In genomic region chr9:87843898-87844297, GRCm38 (mm10) we compare ENCODE assay signal across 9 mouse cellular contexts.
DNase-seq lines count a peak whose midpoint lies in the region; ATAC-seq and TF ChIP-seq lines count a peak whose summit lies in the region.
"Had no signal": no experiment of that assay in that cellular context is flagged by ENCODE, and none has a peak within 500 bp of the region (broad histone marks: within the 10 kb centered on the region; RNA-seq: fewer than 3 reads in every experiment).

No protein-coding gene starts in this region.

- H3K4me1 ChIP-seq in hindbrain, postnatal 0 days (ENCODE audit: insufficient read depth, low read length), result no peaks in the 10 kb centered on the region
- no peaks in the 10 kb centered on the region for H3K4me1 ChIP-seq in hindbrain, embryonic 12.5 days
- H3K4me1 ChIP-seq in embryonic facial prominence, embryonic 11.5 days (ENCODE audit: control insufficient read depth, insufficient read depth, low read length), result no peaks in the 10 kb centered on the region
- no peaks in the 10 kb centered on the region for H3K4me1 ChIP-seq in heart, postnatal 0 days (ENCODE audit: control insufficient read depth, insufficient read depth)
- H3K4me1 ChIP-seq: stomach, embryonic 15.5 days had no signal

- no peaks in the 10 kb centered on the region for H3K9me3 ChIP-seq in hindbrain, postnatal 0 days (ENCODE audit: low read length)
- H3K9me3 ChIP-seq in hindbrain, embryonic 12.5 days (replicated peaks), result no peaks in the 10 kb centered on the region
- no peaks in the 10 kb centered on the region for H3K9me3 ChIP-seq in embryonic facial prominence, embryonic 11.5 days (replicated peaks; ENCODE audit: control insufficient read depth, low read length)
- H3K9me3 ChIP-seq in heart, postnatal 0 days (replicated peaks; ENCODE audit: control insufficient read depth, low read length), result no peaks in the 10 kb centered on the region
- H3K9me3 ChIP-seq: stomach, embryonic 15.5 days had no signal

- 39% methylated on average over 6 of the region's 6 CpGs for WGBS in hindbrain, postnatal 0 days
- 70% methylated on average over 6 of the region's 6 CpGs for WGBS in hindbrain, embryonic 12.5 days
- 47% methylated on average over 6 of the region's 6 CpGs for WGBS in embryonic facial prominence, embryonic 11.5 days
- WGBS in heart, postnatal 0 days, result 19% methylated on average over 6 of the region's 6 CpGs

- no peak overlapping the region for H3K9ac ChIP-seq in hindbrain, postnatal 0 days (replicated peaks; ENCODE audit: low read length)
- no peak overlapping the region for H3K9ac ChIP-seq in hindbrain, embryonic 12.5 days
- H3K9ac ChIP-seq in embryonic facial prominence, embryonic 11.5 days (replicated peaks; ENCODE audit: low read length), result no peak overlapping the region
- no peak overlapping the region for H3K9ac ChIP-seq in heart, postnatal 0 days (replicated peaks; ENCODE audit: low read depth, low read length)
- H3K9ac ChIP-seq: stomach, embryonic 15.5 days had no signal

- H3K27ac ChIP-seq in hindbrain, postnatal 0 days, result no peak overlapping the region
- H3K27ac ChIP-seq in hindbrain, embryonic 12.5 days, result no peak overlapping the region
- no peak overlapping the region for H3K27ac ChIP-seq in embryonic facial prominence, embryonic 11.5 days (replicated peaks; ENCODE audit: low read depth, low read length)
- H3K27ac ChIP-seq in heart, postnatal 0 days (ENCODE audit: low read depth), result 0 out of 2 replicates have a peak overlapping the region, but pooled peaks have one; percentile 26
- H3K27ac ChIP-seq: stomach, embryonic 15.5 days had no signal

- TF ChIP-seq EP300 in heart, postnatal 0 days (IDR thresholded peaks at IDR 0.05; ENCODE audit: low read depth), result no peak; the same call in 1 of the 2 replicates

- H3K36me3 ChIP-seq in hindbrain, postnatal 0 days (ENCODE audit: insufficient read depth, low read length), result no peaks in the 10 kb centered on the region
- no peaks in the 10 kb centered on the region for H3K36me3 ChIP-seq in hindbrain, embryonic 12.5 days
- H3K36me3 ChIP-seq in embryonic facial prominence, embryonic 11.5 days (replicated peaks; ENCODE audit: control insufficient read depth, insufficient read depth, low read depth, low read length), result no peaks in the 10 kb centered on the region
- H3K36me3 ChIP-seq in heart, postnatal 0 days (replicated peaks; ENCODE audit: control insufficient read depth, insufficient read depth, low read length), result no peaks in the 10 kb centered on the region
- H3K36me3 ChIP-seq: stomach, embryonic 15.5 days had no signal

- DNase-seq in hindbrain, postnatal 0 days (ENCODE audit: low spot score), result peak; percentile 64
- peak; percentile 65 for DNase-seq in brain, adult 2 months (ENCODE audit: low read depth, low spot score)
- peak; percentile 55 for DNase-seq in embryonic facial prominence, embryonic 11.5 days (ENCODE audit: low spot score)
- peak; percentile 89 for DNase-seq in heart, postnatal 0 days (ENCODE audit: low spot score)
- DNase-seq in spleen, adult 18-20 months, result no peak
- no peak for DNase-seq in thymus, postnatal 25 days

- no peak overlapping the region for H3K4me3 ChIP-seq in hindbrain, postnatal 0 days (ENCODE audit: low read length)
- no peak overlapping the region for H3K4me3 ChIP-seq in hindbrain, embryonic 12.5 days
- H3K4me3 ChIP-seq in embryonic facial prominence, embryonic 11.5 days (ENCODE audit: low read depth, low read length), result no peak overlapping the region
- H3K4me3 ChIP-seq in heart, postnatal 0 days (ENCODE audit: low read depth, low read length), result no peak overlapping the region
- H3K4me3 ChIP-seq: stomach, embryonic 15.5 days had no signal

- H3K27me3 ChIP-seq in hindbrain, postnatal 0 days (ENCODE audit: insufficient read depth, low read length), result no peaks in the 10 kb centered on the region
- no peaks in the 10 kb centered on the region for H3K27me3 ChIP-seq in hindbrain, embryonic 12.5 days
- H3K27me3 ChIP-seq in embryonic facial prominence, embryonic 11.5 days (ENCODE audit: control insufficient read depth, insufficient read depth, low read length), result no peaks in the 10 kb centered on the region
- H3K27me3 ChIP-seq in heart, postnatal 0 days (ENCODE audit: control insufficient read depth, insufficient read depth, low read length), result peaks cover 33% of the 10 kb centered on the region
- H3K27me3 ChIP-seq: stomach, embryonic 15.5 days had no signal

- peak overlapping the region; percentile 10; the same call in 1 of the 2 replicates for H3K4me2 ChIP-seq in hindbrain, postnatal 0 days (ENCODE audit: low read depth, low read length)
- H3K4me2 ChIP-seq in hindbrain, embryonic 12.5 days (replicated peaks), result no peak overlapping the region
- H3K4me2 ChIP-seq in embryonic facial prominence, embryonic 11.5 days (ENCODE audit: low read depth, low read length), result no peak overlapping the region
- peak overlapping the region; percentile 26 for H3K4me2 ChIP-seq in heart, postnatal 0 days (ENCODE audit: low read depth, low read length)
- H3K4me2 ChIP-seq: stomach, embryonic 15.5 days had no signal

- no peak for ATAC-seq in hindbrain, postnatal 0 days
- no peak for ATAC-seq in hindbrain, embryonic 12.5 days (ENCODE audit: low FRiP score)
- ATAC-seq in embryonic facial prominence, embryonic 11.5 days (replicated peaks; ENCODE audit: insufficient number of reproducible peaks, low FRiP score, low TSS enrichment, low read depth), result no peak
- peak; percentile 76 for ATAC-seq in heart, postnatal 0 days (ENCODE audit: insufficient read depth, low read depth)
- ATAC-seq in monocyte, adult 5-6 weeks (replicated peaks; ENCODE audit: insufficient number of reproducible peaks, low FRiP score, low TSS enrichment, poor library complexity, severe bottlenecking), result no peak

- no peak for TF ChIP-seq CTCF in hindbrain, postnatal 0 days (IDR thresholded peaks at IDR 0.05; ENCODE audit: low read depth)
- TF ChIP-seq CTCF in heart, postnatal 0 days (IDR thresholded peaks at IDR 0.05; ENCODE audit: low read depth), result no peak

Comparison
In these comparisons a context has a peak if more than half of its experiments do, and no peak if none do; other contexts are left out.
1. H3K4me2 ChIP-seq: peak in hindbrain, postnatal 0 days (single experiment) and heart, postnatal 0 days (single experiment); none in hindbrain, embryonic 12.5 days (single experiment) and embryonic facial prominence, embryonic 11.5 days (single experiment).
2. DNase-seq: peak in hindbrain, postnatal 0 days (single experiment), brain, adult 2 months (single experiment), embryonic facial prominence, embryonic 11.5 days (single experiment) and heart, postnatal 0 days (single experiment); none in spleen, adult 18-20 months (0 of 2) and thymus, postnatal 25 days (single experiment).